Mouse (Mus musculus) hindbrain, embryonic 12.5 days (tissue): ENCODE measurements around the gene Tifab. TPM values are rescaled to one million over a fixed set of nuclear protein-coding genes. Genes with fewer than 3 reads are reported as not detected.

ENCODE experiments used
- ATAC-seq: fragments of 200-750 bp; cut with Nextera tagmentation; 2 replicates; pipeline ENCODE4 v1.8.0; 2017; ENCODE audit warnings: moderate TSS enrichment; ENCODE audit not compliant: low FRiP score
- H3K27ac ChIP-seq: fragments of 300-500 bp; sonication (generic); 2 replicates; pipeline ENCODE4 v1.5.1; 2016; ENCODE audit warnings: mild to moderate bottlenecking
- H3K27me3 ChIP-seq: fragments of 300-500 bp; sonication (generic); 2 replicates; pipeline ENCODE4 v1.6.1; 2016; ENCODE audit warnings: mild to moderate bottlenecking
- H3K36me3 ChIP-seq: fragments of 300-500 bp; sonication (generic); 2 replicates; pipeline ENCODE4 v1.6.1; 2016; ENCODE audit warnings: mild to moderate bottlenecking
- H3K4me1 ChIP-seq: fragments of 300-500 bp; sonication (generic); 2 replicates; pipeline ENCODE4 v1.6.1; 2016
- H3K4me2 ChIP-seq: fragments of 300-500 bp; sonication (generic); replicated peaks from 2 replicates; pipeline ENCODE4 v1.6.1; 2016; ENCODE audit warnings: mild to moderate bottlenecking
- H3K4me3 ChIP-seq: fragments of 300-500 bp; sonication (generic); 2 replicates; pipeline ENCODE4 v1.5.1; 2016; ENCODE audit warnings: mild to moderate bottlenecking
- H3K9ac ChIP-seq: fragments of 300-500 bp; sonication (generic); 2 replicates; pipeline ENCODE4 v1.6.1; 2016; ENCODE audit warnings: mild to moderate bottlenecking, moderate library complexity
- H3K9me3 ChIP-seq: fragments of 300-500 bp; sonication (generic); replicated peaks from 2 replicates; pipeline ENCODE4 v1.6.1; 2016; ENCODE audit warnings: mild to moderate bottlenecking
- WGBS: fragments of 180-500 bp; shearing (Covaris S2); methylation state at CpG from one replicate; pipeline ENCODE4 v1.1.7; 2016; 5-methylcytosine and 5-hydroxymethylcytosine counted together
- polyA plus RNA-seq: library from polyadenylated mRNA; unstranded; fragments of >200 nt; fragmentation: Nextera tagmentation; extraction: Ambion mirVana; gene quantifications from 2 replicates; pipeline ENCODE4 v1.2.1, GENCODE M21; 2016

Gene Tifab
- polyA plus RNA-seq = 1.5 and 1.6 TPM in 2 replicates

DNA sequence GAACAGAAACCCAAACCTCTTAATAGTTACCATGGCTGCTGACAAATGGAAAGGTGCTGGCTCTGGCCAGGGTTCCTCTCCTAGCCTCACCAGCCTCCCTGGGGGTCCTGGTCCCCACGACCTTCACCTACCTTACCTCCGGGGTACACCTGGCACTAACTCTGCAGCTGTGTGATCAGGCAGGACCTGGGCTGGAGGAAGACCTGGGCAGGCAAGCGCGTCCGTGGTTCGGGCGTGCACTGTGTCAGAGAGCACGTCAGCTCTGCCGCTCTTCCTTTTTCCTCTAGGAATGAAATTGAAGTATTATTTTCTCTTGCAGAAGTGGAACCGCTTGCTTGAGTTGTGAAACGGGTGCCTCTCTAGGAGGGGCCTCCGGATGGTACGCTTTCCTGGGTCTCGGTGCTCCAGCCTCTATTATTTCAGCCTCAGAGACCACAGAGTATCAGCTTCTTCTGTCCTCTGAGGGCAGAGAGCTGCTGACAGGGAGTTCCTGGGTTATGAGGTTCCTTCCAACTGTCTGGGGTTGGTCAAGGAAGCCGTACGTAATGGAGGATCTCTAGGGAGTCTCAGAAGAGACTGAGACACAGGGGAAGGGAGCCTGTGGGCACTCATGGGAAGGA, at the start of gene Tifab:
Tifab (minus strand) TSS at position 470 of the 620 bp plus-strand sequence.
- 85% methylated on average over 16 of the region's 16 CpGs for WGBS
- Histone ChIP-seq H3K9ac (no peak within 1 kb of the TSS), H3K4me2 (no peak within 1 kb of the TSS), H3K36me3 (no peaks in the 10 kb centered on the region), H3K27ac (no peak within 1 kb of the TSS), H3K4me3 (no peak within 1 kb of the TSS), H3K4me1 (no peaks in the 10 kb centered on the region), H3K9me3 (no peaks in the 10 kb centered on the region), H3K27me3 (0 out of 2 replicates have a peak, but pooled peaks cover 11% of the 10 kb centered on the region)
- ATAC-seq = no peak

DNA sequence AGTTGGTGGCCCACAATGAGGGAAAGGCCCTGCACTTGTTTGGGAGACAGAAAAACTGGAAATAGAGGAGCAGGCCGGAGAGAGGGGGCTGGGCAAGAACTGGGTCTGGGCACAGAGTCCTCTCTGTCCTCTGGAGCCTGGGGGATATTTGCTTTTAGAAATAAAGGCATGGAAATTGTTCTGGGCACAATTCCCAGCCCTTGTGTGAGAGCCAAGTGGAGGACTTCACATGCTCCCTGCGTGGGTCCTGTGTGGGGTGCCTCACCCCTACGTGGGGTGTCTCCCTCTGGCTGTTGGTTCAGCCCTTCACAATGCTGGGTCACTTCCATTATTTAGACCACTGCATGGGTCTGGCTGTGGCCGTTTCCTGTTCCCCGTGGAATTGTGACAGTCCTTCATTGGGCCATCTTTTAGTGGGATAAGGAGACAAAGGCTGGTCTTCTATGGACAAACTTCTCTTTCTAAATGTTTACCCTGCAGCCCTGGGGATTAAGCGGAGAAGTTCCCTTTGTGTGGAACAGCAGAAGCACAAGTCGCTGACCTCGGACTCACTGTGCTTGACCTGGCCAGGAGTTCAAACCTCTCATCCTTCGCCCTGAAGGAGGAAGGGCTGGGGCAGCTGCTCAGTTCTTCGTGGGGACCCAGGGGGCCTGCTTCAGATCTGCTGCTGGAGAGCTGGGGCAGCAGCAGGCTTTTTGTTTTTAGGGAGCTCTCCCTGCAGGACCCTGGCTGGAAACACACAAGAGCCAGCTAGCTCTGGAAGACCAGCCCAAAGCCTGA, 47.7 kb upstream of the Tifab start:
- Histone ChIP-seq H3K27ac (no peak overlapping the region), H3K27me3 (peaks cover 93% of the 10 kb centered on the region), H3K36me3 (no peaks in the 10 kb centered on the region), H3K4me1 (peaks cover 41% of the 10 kb centered on the region), H3K9me3 (no peaks in the 10 kb centered on the region), H3K4me2 (no peak overlapping the region), H3K9ac (no peak overlapping the region), H3K4me3 (no peak overlapping the region)
- 21% methylated on average over 10 of the region's 10 CpGs for WGBS
- no peak for ATAC-seq

DNA sequence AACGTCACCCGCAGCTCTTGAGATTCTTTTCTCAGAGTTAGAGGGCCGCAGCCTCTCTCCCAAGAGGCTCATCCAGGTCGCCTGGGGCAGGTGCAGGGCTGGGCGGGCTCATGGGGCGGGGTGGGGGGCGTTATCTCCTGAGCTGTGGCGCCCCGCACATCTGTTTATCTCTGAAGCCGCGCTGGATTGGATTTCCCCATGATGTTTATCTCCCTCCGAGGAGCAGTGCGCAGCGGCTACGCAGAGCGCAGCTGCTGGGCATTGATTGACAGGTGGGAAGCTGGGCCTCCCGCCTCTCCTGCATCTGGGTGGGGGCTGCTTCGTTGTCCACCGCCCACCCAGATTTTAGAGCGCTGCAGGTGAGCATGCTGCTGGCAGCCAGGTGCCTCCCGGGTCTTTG, 44.9 kb upstream of the Tifab start:
- H3K4me2 ChIP-seq = peak overlapping the region; percentile 9; the same call in 1 of the 2 replicates
- H3K9me3 ChIP-seq = no peaks in the 10 kb centered on the region
- no peak overlapping the region for H3K9ac ChIP-seq
- no peaks in the 10 kb centered on the region for H3K36me3 ChIP-seq
- 3% methylated on average over 21 of the region's 21 CpGs for WGBS
- no peak overlapping the region for H3K27ac ChIP-seq
- peaks cover 40% of the 10 kb centered on the region for H3K4me1 ChIP-seq
- H3K4me3 ChIP-seq = no peak overlapping the region
- H3K27me3 ChIP-seq = peaks cover 90% of the 10 kb centered on the region
- ATAC-seq = no peak

DNA sequence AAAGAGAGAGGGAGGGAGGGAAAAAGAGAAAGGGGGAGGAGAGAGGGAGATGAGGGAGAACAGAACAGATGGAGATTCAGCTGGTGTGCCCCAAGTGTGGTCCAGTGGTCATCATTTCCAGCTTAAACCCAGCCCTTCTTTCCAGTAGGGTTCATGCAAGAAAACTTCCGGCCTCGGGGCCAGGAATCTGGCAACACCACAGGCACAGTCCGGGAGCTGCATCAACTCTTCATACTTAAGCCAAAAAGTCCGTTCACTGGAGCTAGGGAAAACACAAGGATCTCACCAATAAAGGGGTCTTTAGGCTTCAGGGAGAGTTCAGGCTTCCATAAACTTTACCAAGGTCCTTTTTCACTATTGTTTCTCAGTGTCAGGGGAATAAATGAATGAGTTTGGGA, 44.2 kb upstream of the Tifab start:
- 7% methylated on average over 4 of the region's 4 CpGs for WGBS
- peak overlapping the region; percentile 74 for H3K27ac ChIP-seq

DNA sequence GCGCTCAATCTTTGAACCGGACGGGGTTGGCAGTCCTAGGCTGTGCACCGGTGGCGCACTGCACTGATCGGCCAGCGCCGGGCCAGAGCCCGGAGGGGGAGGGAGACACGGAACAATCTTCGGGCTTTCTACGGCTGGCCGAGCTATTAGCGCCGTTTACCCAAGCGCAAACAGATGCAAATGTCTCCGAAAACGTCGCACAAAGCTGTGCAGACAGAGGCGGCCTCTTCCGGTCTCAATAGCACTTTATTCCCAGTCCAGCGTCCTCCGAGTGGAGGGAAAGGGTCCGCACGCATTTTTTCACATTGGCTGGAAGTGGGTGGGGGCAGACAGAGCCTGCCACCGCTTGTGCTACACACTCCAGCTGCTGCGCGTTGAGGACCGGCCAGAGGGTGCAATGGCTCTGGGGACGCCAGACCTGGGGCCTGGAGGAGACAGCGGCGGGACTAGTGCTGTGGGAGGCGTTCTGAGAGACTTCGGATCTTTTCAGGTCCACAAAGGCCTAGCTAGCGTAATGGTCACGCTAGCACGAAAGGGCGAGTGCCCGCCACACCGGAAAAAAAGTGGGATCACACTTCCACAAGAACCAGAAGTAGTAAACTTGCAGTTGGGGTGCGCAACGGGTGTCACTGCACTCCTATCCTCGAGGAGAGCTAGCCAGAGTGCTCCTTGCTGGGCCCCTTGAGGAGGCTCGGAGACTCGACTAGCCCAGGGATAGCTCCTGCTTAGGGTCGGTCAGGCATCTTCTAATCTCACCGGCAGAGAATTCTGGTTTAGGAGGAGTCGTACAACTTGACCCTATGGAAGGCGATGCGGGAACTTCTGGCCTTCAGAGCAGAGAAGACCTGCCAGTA, 43.5 kb upstream of the Tifab start:
- H3K4me1 ChIP-seq = peaks cover 36% of the 10 kb centered on the region
- 2% methylated on average over 50 of the region's 50 CpGs for WGBS
- peak; percentile 81 for ATAC-seq

More for the DNA sequence above, 44.2 kb upstream of the Tifab start:
- ATAC-seq = no peak
- peaks cover 90% of the 10 kb centered on the region for H3K27me3 ChIP-seq
- 0 out of 2 replicates have a peak overlapping the region, but pooled peaks have one; percentile 58 for H3K4me2 ChIP-seq
- H3K9ac ChIP-seq = no peak overlapping the region
- peaks cover 36% of the 10 kb centered on the region for H3K4me1 ChIP-seq
- H3K36me3 ChIP-seq = no peaks in the 10 kb centered on the region
- no peaks in the 10 kb centered on the region for H3K9me3 ChIP-seq
- H3K4me3 ChIP-seq = no peak overlapping the region; the same call in 1 of the 2 replicates

DNA sequence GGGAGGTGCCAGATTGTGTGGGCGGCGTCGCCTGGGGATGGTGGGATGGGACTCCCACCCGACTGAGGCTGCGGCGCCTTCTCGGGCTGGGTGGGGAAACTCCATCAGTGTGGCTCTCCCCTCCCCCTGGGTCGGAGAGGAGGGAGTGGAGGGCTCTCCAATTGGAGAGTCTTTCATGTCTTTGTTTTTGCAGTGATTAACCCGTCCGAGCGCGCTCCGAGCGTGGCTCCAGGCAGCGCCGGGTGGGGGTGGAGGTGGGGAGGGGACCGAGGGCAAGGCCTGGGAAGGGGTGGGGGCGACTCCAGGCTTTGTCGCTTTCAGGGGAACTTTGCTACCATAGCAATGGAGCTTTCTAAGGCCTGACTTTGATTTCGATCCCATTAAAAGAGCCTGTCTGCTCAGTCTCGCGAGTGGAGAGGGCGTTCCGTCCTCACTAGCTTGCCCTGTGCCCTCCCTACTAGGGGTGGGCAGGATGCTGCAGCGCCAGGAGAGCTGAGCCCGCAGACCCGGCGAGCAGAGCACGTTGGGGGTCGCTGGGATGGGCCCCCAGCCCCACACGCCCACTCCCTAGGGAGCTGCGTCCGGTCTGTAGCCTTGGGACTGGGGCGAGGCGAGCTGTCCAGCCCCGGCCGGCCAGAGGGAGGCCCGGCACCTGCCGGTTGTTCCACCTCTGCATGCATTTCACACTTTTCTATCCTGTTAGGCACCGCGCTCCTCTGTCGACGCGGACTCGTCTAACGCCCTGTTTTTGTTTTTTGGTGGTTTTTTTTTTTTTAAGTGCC, 42.6 kb upstream of the Tifab start:
- Histone ChIP-seq H3K36me3 (no peaks in the 10 kb centered on the region), H3K4me2 (peak overlapping the region; percentile 58), H3K4me3 (peak overlapping the region; percentile 29), H3K27me3 (peaks cover 86% of the 10 kb centered on the region), H3K9me3 (no peaks in the 10 kb centered on the region), H3K9ac (peak overlapping the region; percentile 48), H3K27ac (peak overlapping the region; percentile 74), H3K4me1 (peaks cover 39% of the 10 kb centered on the region)
- ATAC-seq = peak; percentile 86
- under 1% methylated on average over 45 of the region's 46 CpGs for WGBS

More for the DNA sequence above, 43.5 kb upstream of the Tifab start:
- Histone ChIP-seq H3K27ac (peak overlapping the region; percentile 74), H3K27me3 (peaks cover 88% of the 10 kb centered on the region), H3K36me3 (no peaks in the 10 kb centered on the region), H3K9ac (peak overlapping the region; percentile 38), H3K9me3 (no peaks in the 10 kb centered on the region), H3K4me2 (peak overlapping the region; percentile 58), H3K4me3 (peak overlapping the region; percentile 22)

DNA sequence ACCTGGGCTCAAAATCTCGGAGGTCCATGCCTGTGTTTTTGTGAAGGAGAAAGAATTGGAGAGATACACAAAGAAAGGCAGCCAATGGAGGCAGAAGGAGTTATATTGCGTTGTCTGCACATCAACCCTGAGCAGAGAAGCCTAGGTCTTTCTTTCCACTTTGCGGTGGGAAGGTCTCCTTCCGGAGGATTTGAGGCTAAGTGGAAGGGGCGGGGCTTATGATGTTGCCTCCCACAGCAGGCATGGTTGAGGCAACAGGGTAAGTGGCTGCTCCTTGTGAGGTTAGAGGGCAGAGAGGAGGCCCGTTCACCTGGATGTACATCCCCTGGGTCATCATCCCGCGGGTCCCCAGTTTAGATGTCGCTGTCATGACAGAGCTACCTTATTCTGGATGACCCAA, 40.6 kb upstream of the Tifab start:
- Histone ChIP-seq H3K4me3 (no peak overlapping the region), H3K27me3 (peaks cover 87% of the 10 kb centered on the region), H3K27ac (no peak overlapping the region), H3K9ac (no peak overlapping the region), H3K9me3 (no peaks in the 10 kb centered on the region), H3K4me2 (no peak overlapping the region), H3K4me1 (peaks cover 51% of the 10 kb centered on the region), H3K36me3 (no peaks in the 10 kb centered on the region)
- no peak for ATAC-seq
- WGBS = 61% methylated on average over 9 of the region's 9 CpGs

DNA sequence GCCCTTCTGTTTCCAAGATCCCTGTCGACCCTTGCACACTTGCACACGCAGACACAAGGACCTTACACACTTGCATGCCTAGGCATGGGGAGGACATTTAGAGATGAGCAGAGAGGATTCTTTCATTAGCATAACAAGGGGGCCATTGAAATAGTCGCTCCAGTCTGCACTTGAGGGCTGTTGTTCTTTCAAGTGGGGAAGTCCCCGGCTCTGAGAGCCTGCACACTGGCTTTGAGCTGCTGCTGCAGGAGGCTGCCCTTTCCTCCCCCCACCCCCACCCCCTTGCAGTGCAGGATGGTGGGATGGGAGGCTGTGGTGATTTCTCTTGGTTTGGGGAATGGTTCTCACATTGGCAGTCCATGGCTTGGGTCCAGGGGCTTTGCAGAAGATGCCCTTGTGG, 37.4 kb upstream of the Tifab start:
- H3K9me3 ChIP-seq = peaks cover 5% of the 10 kb centered on the region
- H3K4me3 ChIP-seq = no peak overlapping the region
- H3K4me1 ChIP-seq = peaks cover 23% of the 10 kb centered on the region
- H3K9ac ChIP-seq = no peak overlapping the region
- peak overlapping the region; percentile 44; the same call in 1 of the 2 replicates for H3K27ac ChIP-seq
- no peaks in the 10 kb centered on the region for H3K36me3 ChIP-seq
- no peak overlapping the region for H3K4me2 ChIP-seq
- WGBS = 7% methylated on average over 4 of the region's 4 CpGs
- H3K27me3 ChIP-seq = peaks cover 83% of the 10 kb centered on the region
- ATAC-seq = peak; percentile 32; the same call in 1 of the 2 replicates

DNA sequence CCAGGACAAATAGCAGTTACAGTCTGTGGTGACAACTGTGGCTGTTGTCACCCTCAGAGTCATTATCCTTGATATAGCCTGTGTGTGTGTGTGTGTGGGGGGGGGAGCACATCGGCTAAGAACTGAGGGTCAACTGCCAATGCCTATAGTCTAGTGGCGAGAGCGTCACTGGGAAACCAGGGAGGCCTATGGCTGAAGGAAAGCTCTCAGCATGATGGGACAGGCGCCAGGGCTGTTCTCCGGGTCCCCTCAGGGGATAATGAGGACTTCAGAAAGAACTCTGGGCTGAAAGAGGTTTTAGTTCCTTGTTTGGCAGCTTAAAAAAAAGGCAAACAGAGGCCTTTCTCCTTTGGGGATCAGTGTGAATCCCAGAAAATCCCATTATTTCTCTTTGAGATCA, 35.9 kb upstream of the Tifab start:
- Histone ChIP-seq H3K27ac (no peak overlapping the region), H3K27me3 (peaks cover 88% of the 10 kb centered on the region), H3K4me3 (no peak overlapping the region), H3K36me3 (no peaks in the 10 kb centered on the region), H3K9me3 (peaks cover 11% of the 10 kb centered on the region), H3K4me1 (peaks cover 21% of the 10 kb centered on the region), H3K4me2 (no peak overlapping the region), H3K9ac (no peak overlapping the region)
- 51% methylated on average over 5 of the region's 5 CpGs for WGBS
- no peak for ATAC-seq

DNA sequence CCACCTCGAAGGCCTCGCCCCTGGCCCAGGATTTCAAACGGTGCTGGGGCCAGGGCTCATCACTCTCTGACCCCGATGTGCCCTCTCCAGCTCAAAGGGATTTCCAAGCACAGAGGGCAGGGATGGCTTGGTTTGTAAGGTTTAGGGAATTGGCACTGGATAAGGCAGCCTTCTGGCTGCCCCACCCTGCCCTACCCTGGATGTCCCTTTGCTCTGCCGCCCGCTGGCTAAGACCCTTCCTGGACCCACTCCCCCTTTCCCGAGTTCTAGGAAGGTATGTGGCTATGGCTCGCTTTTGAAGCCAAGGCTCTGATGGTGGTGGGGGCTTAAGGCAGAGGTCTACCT, 30.4 kb upstream of the Tifab start:
- Histone ChIP-seq H3K4me2 (peak overlapping the region; percentile 45), H3K9me3 (peaks cover 11% of the 10 kb centered on the region), H3K36me3 (no peaks in the 10 kb centered on the region), H3K4me1 (peaks cover 17% of the 10 kb centered on the region), H3K27me3 (peaks cover 80% of the 10 kb centered on the region), H3K4me3 (0 out of 2 replicates have a peak overlapping the region, but pooled peaks have one; percentile 1), H3K9ac (no peak overlapping the region), H3K27ac (peak overlapping the region; percentile 62)
- peak; percentile 48; the same call in 1 of the 2 replicates for ATAC-seq
- 10% methylated on average over 8 of the region's 8 CpGs for WGBS

DNA sequence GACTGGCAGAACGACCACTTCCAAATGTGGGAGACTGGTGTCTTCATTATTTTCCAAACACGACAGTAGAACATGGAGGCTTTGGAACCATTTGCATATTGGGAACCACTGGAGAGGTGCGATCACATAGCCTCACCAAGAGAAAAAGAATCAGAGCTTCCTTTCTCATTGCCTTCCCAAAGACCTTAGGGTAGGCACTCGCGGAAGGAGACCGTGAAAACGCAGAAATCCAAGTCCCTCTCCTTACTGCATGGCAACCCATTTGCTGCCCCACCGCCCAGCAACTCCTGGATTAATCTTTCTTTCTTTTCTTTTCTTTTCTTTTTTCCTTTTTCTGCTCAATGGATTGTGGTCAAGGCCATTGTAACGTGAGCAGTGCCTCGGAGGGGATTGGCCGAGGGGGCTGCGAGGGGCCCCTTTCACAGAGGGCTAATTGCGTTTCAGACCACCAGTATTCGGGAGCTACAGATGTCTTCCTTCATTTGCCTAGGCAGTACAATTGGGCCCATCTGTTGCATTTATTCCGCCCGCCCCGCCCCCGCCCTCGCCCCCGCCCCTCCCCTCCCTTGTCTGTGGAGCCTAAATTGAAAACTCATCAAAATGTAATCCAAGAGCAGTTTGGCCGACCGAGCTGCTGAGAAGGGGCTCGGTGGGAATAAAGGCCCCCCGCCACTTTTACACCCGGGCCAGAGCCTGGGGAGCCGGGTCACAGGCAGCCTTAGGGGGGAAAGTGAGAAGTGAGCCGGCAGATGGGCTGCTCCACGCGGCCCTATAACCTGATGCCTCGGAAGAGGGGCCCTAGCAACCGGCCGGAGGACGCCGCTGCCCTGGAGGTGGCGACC, 29.8 kb upstream of the Tifab start:
- Histone ChIP-seq H3K27ac (peak overlapping the region; percentile 66), H3K4me1 (peaks cover 17% of the 10 kb centered on the region), H3K36me3 (no peaks in the 10 kb centered on the region), H3K4me2 (peak overlapping the region; percentile 45), H3K9ac (no peak overlapping the region), H3K9me3 (peaks cover 11% of the 10 kb centered on the region), H3K27me3 (peaks cover 75% of the 10 kb centered on the region), H3K4me3 (0 out of 2 replicates have a peak overlapping the region, but pooled peaks have one; percentile 1)
- ATAC-seq = peak; percentile 90
- 3% methylated on average over 35 of the region's 35 CpGs for WGBS
